Mouse (Mus musculus) small intestine, adult 2 months (tissue): ENCODE results near the gene Camkk2.

ENCODE experiments used
- CTCF ChIP-seq: fragments of 200-500 bp; IDR thresholded peaks from 2 replicates; pipeline ENCODE4 v1.5.1; 2012; ENCODE audit warnings: low read depth, mild to moderate bottlenecking, control low read depth, inconsistent platforms, low read length, moderate library complexity, mixed read lengths; ENCODE audit not compliant: insufficient replicate concordance, insufficient read length; ENCODE audit errors: extremely low read depth
- POLR2A ChIP-seq: fragments of 200-500 bp; IDR thresholded peaks from 2 replicates; pipeline ENCODE4 v1.6.1; 2012; ENCODE audit warnings: low read depth, mild to moderate bottlenecking, control low read depth, inconsistent platforms, low read length, moderate library complexity

- TF ChIP-seq POLR2A (no peak), CTCF (no peak)
Measured at GRCm38 (mm10) chr5:122700837-122701212, 78.4 kb downstream of the Camkk2 start.
